Mouse (Mus musculus): ENCODE results near the gene Lcor. TPM values are rescaled to one million over a fixed set of nuclear protein-coding genes. Genes with fewer than 3 reads are reported as not detected.

Gene Lcor
- polyA plus RNA-seq, 1 experiment from 2014 or later: 6.4 TPM

- Histone ChIP-seq H3K27ac (replicated peaks) (no peak overlapping the region), H3K4me3 (replicated peaks) (no peak overlapping the region), H3K27me3 (no peaks in the 10 kb centered on the region), H3K9ac (no peak overlapping the region), H3K4me1 (replicated peaks) (peaks cover 43% of the 10 kb centered on the region), H3K9me3 (replicated peaks) (no peaks in the 10 kb centered on the region), H3K36me3 (replicated peaks) (no peaks in the 10 kb centered on the region), H3K4me2 (no peak overlapping the region)
- no peak for ATAC-seq (ENCODE audit: insufficient read depth)
- WGBS (ENCODE audit: insufficient replicate concordance): 65% methylated on average over 2 of the region's 2 CpGs
Measured at GRCm38 (mm10) chr19:41447760-41448159, 34.7 kb upstream of the Lcor start.

- no peaks in the 10 kb centered on the region for H3K36me3 ChIP-seq (replicated peaks)
- peaks cover 46% of the 10 kb centered on the region for H3K4me1 ChIP-seq (replicated peaks)
- no peak overlapping the region for H3K4me3 ChIP-seq (replicated peaks)
- no peaks in the 10 kb centered on the region for H3K27me3 ChIP-seq
- H3K9me3 ChIP-seq (replicated peaks): no peaks in the 10 kb centered on the region
- no peak overlapping the region for H3K4me2 ChIP-seq
- no peak for ATAC-seq (ENCODE audit: insufficient read depth)
- H3K27ac ChIP-seq (replicated peaks): peak overlapping the region; percentile 55; the same call in 1 of the 2 replicates
- H3K9ac ChIP-seq: no peak overlapping the region
- WGBS (ENCODE audit: insufficient replicate concordance): 50% methylated on average over 7 of the region's 7 CpGs
Measured at GRCm38 (mm10) chr19:41449415-41450075, 32.9 kb upstream of the Lcor start.

- no peak overlapping the region for H3K27ac ChIP-seq (replicated peaks)
- no peak overlapping the region for H3K4me3 ChIP-seq (replicated peaks)
- peak; percentile 53 for ATAC-seq (ENCODE audit: insufficient read depth)
- no peak overlapping the region for H3K9ac ChIP-seq
- peaks cover 38% of the 10 kb centered on the region for H3K4me1 ChIP-seq (replicated peaks)
- H3K9me3 ChIP-seq (replicated peaks): 0 out of 2 replicates have a peak, but pooled peaks cover 5% of the 10 kb centered on the region
- no peaks in the 10 kb centered on the region for H3K36me3 ChIP-seq (replicated peaks)
- 0 out of 2 replicates have a peak overlapping the region, but pooled peaks have one; percentile 6 for H3K4me2 ChIP-seq
- 8% methylated on average over 3 of the region's 3 CpGs for WGBS (ENCODE audit: insufficient replicate concordance)
- no peaks in the 10 kb centered on the region for H3K27me3 ChIP-seq
Measured at GRCm38 (mm10) chr19:41452166-41452565, 30.3 kb upstream of the Lcor start.

GRCm38 (mm10) chr19:41454601-41455000 lies 27.8 kb upstream of the Lcor start:
- peak overlapping the region; percentile 82 for H3K27ac ChIP-seq (replicated peaks)
- H3K36me3 ChIP-seq (replicated peaks): no peaks in the 10 kb centered on the region
- peak overlapping the region; percentile 46 for H3K4me2 ChIP-seq
- H3K4me3 ChIP-seq (replicated peaks): no peak overlapping the region
- H3K9me3 ChIP-seq (replicated peaks): 0 out of 2 replicates have a peak, but pooled peaks cover 5% of the 10 kb centered on the region
- no peaks in the 10 kb centered on the region for H3K27me3 ChIP-seq
- ATAC-seq (ENCODE audit: insufficient read depth): no peak
- no peak overlapping the region for H3K9ac ChIP-seq
- peaks cover 37% of the 10 kb centered on the region for H3K4me1 ChIP-seq (replicated peaks)
- 65% methylated on average over 4 of the region's 7 CpGs for WGBS (ENCODE audit: insufficient replicate concordance)

GRCm38 (mm10) chr19:41455091-41455626 lies 27.3 kb upstream of the Lcor start:
- H3K9ac ChIP-seq: no peak overlapping the region
- H3K27ac ChIP-seq (replicated peaks): peak overlapping the region; percentile 82
- no peak overlapping the region for H3K4me3 ChIP-seq (replicated peaks)
- 0 out of 2 replicates have a peak, but pooled peaks cover 5% of the 10 kb centered on the region for H3K9me3 ChIP-seq (replicated peaks)
- peak; percentile 75 for ATAC-seq (ENCODE audit: insufficient read depth)
- peak overlapping the region; percentile 46 for H3K4me2 ChIP-seq
- peaks cover 37% of the 10 kb centered on the region for H3K4me1 ChIP-seq (replicated peaks)
- no peaks in the 10 kb centered on the region for H3K36me3 ChIP-seq (replicated peaks)
- H3K27me3 ChIP-seq: no peaks in the 10 kb centered on the region
- WGBS (ENCODE audit: insufficient replicate concordance): 29% methylated on average over 6 of the region's 6 CpGs

- 61% methylated on average over 5 of the region's 5 CpGs for WGBS (ENCODE audit: insufficient replicate concordance)
- no peak overlapping the region for H3K9ac ChIP-seq
- ATAC-seq (ENCODE audit: insufficient read depth): no peak
- H3K4me3 ChIP-seq (replicated peaks): no peak overlapping the region
- H3K27me3 ChIP-seq: no peaks in the 10 kb centered on the region
- H3K27ac ChIP-seq (replicated peaks): no peak overlapping the region
- peaks cover 25% of the 10 kb centered on the region for H3K4me1 ChIP-seq (replicated peaks)
- no peak overlapping the region for H3K4me2 ChIP-seq
- no peaks in the 10 kb centered on the region for H3K36me3 ChIP-seq (replicated peaks)
- H3K9me3 ChIP-seq (replicated peaks): 0 out of 2 replicates have a peak, but pooled peaks cover 5% of the 10 kb centered on the region
Measured at GRCm38 (mm10) chr19:41457181-41457580, 25.3 kb upstream of the Lcor start.

- no peaks in the 10 kb centered on the region for H3K27me3 ChIP-seq
- WGBS (ENCODE audit: insufficient replicate concordance): 58% methylated on average over 9 of the region's 9 CpGs
- no peak overlapping the region for H3K4me2 ChIP-seq
- no peaks in the 10 kb centered on the region for H3K36me3 ChIP-seq (replicated peaks)
- no peak overlapping the region for H3K9ac ChIP-seq
- no peaks in the 10 kb centered on the region for H3K4me1 ChIP-seq (replicated peaks)
- H3K9me3 ChIP-seq (replicated peaks): no peaks in the 10 kb centered on the region
- H3K4me3 ChIP-seq (replicated peaks): no peak overlapping the region
- no peak for ATAC-seq (ENCODE audit: insufficient read depth)
- no peak overlapping the region for H3K27ac ChIP-seq (replicated peaks)
Measured at GRCm38 (mm10) chr19:41462166-41462735, 20.2 kb upstream of the Lcor start.

GRCm38 (mm10) chr19:41463841-41464240 lies 18.6 kb upstream of the Lcor start:
- Histone ChIP-seq H3K4me3 (replicated peaks) (no peak overlapping the region), H3K9ac (no peak overlapping the region), H3K4me1 (replicated peaks) (no peaks in the 10 kb centered on the region), H3K4me2 (no peak overlapping the region), H3K27ac (replicated peaks) (no peak overlapping the region), H3K27me3 (no peaks in the 10 kb centered on the region), H3K9me3 (replicated peaks) (no peaks in the 10 kb centered on the region), H3K36me3 (replicated peaks) (no peaks in the 10 kb centered on the region)
- ATAC-seq (ENCODE audit: insufficient read depth): no peak
- WGBS (ENCODE audit: insufficient replicate concordance): 68% methylated on average over 5 of the region's 5 CpGs

- Histone ChIP-seq H3K4me2 (no peak overlapping the region), H3K27me3 (no peaks in the 10 kb centered on the region), H3K36me3 (replicated peaks) (no peaks in the 10 kb centered on the region), H3K9ac (no peak overlapping the region), H3K27ac (replicated peaks) (no peak overlapping the region), H3K9me3 (replicated peaks) (no peaks in the 10 kb centered on the region), H3K4me3 (replicated peaks) (no peak overlapping the region), H3K4me1 (replicated peaks) (no peaks in the 10 kb centered on the region)
- whole genome bisulfite sequencing (ENCODE audit: insufficient replicate concordance): 53% methylated on average over 3 of the region's 3 CpGs
- no peak for ATAC-seq (ENCODE audit: insufficient read depth)
Measured at GRCm38 (mm10) chr19:41466475-41466874, 16.0 kb upstream of the Lcor start.

- H3K9ac ChIP-seq: no peak overlapping the region
- peaks cover 12% of the 10 kb centered on the region; the same call in 1 of the 2 replicates for H3K4me1 ChIP-seq (replicated peaks)
- H3K4me3 ChIP-seq (replicated peaks): no peak overlapping the region
- H3K27me3 ChIP-seq: no peaks in the 10 kb centered on the region
- WGBS (ENCODE audit: insufficient replicate concordance): 74% methylated on average over 7 of the region's 7 CpGs
- H3K27ac ChIP-seq (replicated peaks): no peak overlapping the region
- no peak overlapping the region for H3K4me2 ChIP-seq
- H3K36me3 ChIP-seq (replicated peaks): no peaks in the 10 kb centered on the region
- H3K9me3 ChIP-seq (replicated peaks): no peaks in the 10 kb centered on the region
- no peak for ATAC-seq (ENCODE audit: insufficient read depth)
Measured at GRCm38 (mm10) chr19:41473566-41474135, 8.8 kb upstream of the Lcor start.

GRCm38 (mm10) chr19:41474943-41475342 lies 7.5 kb upstream of the Lcor start:
- Histone ChIP-seq H3K4me3 (replicated peaks) (no peak overlapping the region), H3K27me3 (no peaks in the 10 kb centered on the region), H3K9me3 (replicated peaks) (no peaks in the 10 kb centered on the region), H3K27ac (replicated peaks) (peak overlapping the region; percentile 49), H3K36me3 (replicated peaks) (no peaks in the 10 kb centered on the region), H3K9ac (no peak overlapping the region), H3K4me1 (replicated peaks) (peaks cover 12% of the 10 kb centered on the region; the same call in 1 of the 2 replicates), H3K4me2 (peak overlapping the region; percentile 25; the same call in 1 of the 2 replicates)
- WGBS (ENCODE audit: insufficient replicate concordance): 25% methylated on average over 2 of the region's 2 CpGs
- ATAC-seq (ENCODE audit: insufficient read depth): peak; percentile 63; the same call in 1 of the 2 replicates

Measured in liver, embryonic 15.5 days (tissue).